Mouse (Mus musculus) E14TG2a.4 (cell line): Measurements from ENCODE around the gene Ptrhd1.
"Not testable (repeated sequence)": the region's sequence is repeated elsewhere in the genome, so short reads cannot be mapped to it uniquely, and the experiment has no call there.

Experiments
- H3K27me3 ChIP-seq: 2 replicates; pipeline ENCODE4 v1.6.1; 2014; ENCODE audit warnings: low read length, control low read depth; ENCODE audit not compliant: insufficient read depth
- H3K36me3 ChIP-seq: 2 replicates; pipeline ENCODE4 v1.6.1; 2014; ENCODE audit warnings: low read length, control low read depth; ENCODE audit not compliant: insufficient read depth
- H3K4me1 ChIP-seq: replicated peaks from 2 replicates; pipeline ENCODE4 v1.6.1; 2014; ENCODE audit warnings: low read depth, low read length, control low read depth
- H3K4me3 ChIP-seq: replicated peaks from 2 replicates; pipeline ENCODE4 v1.5.1; 2014; ENCODE audit warnings: mild to moderate bottlenecking, low read length
- H3K9me3 ChIP-seq: 2 replicates; pipeline ENCODE4 v1.6.1; 2014; ENCODE audit warnings: low read length, control low read depth
- CTCF ChIP-seq: conservative IDR thresholded peaks from 2 replicates; pipeline ENCODE4 v1.5.1; 2014; ENCODE audit warnings: low read length
- NANOG ChIP-seq: IDR thresholded peaks from 2 replicates; pipeline ENCODE4 v1.6.1; 2014; ENCODE audit warnings: borderline replicate concordance, low read length, mixed read lengths
- POU5F1 ChIP-seq: IDR thresholded peaks from 2 replicates; pipeline ENCODE4 v1.6.1; 2014; ENCODE audit warnings: low read length, borderline replicate concordance

Ptrhd1 gene

DNA sequence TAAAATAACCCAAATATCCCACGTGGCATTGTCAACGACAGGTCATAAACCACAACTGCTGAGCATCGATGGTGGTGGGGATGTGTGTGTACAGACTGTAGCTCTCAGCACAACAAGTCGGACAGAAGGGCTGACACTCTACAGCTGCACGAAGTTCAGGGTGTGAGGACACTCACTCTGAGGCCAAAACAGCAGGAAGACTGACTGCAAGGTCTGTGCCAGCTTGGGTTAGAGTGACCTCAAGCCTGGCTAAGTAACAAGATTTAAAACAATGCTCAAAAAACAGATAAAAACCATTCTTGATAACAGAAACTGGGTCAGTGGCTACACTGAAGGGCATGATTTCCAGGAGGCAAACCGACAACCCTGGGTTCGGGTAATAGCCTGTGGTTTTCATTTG is 3.7 kb upstream of the Ptrhd1 start:
- no peaks in the 10 kb centered on the region for H3K27me3 ChIP-seq
- peaks cover 31% of the 10 kb centered on the region for H3K4me1 ChIP-seq
- peaks cover 72% of the 10 kb centered on the region for H3K36me3 ChIP-seq
- TF ChIP-seq CTCF (no peak), POU5F1 (no peak), NANOG (no peak)
- no peak overlapping the region for H3K4me3 ChIP-seq
- no peaks in the 10 kb centered on the region for H3K9me3 ChIP-seq

GRCm38 (mm10) chr12:4232777-4233176 is 1.1 kb upstream of the Ptrhd1 start:
- Histone ChIP-seq H3K27me3 (no peaks in the 10 kb centered on the region), H3K9me3 (no peaks in the 10 kb centered on the region), H3K4me1 (peaks cover 34% of the 10 kb centered on the region), H3K36me3 (peaks cover 60% of the 10 kb centered on the region), H3K4me3 (peak overlapping the region; percentile 95)
- TF ChIP-seq CTCF (no peak), POU5F1 (no peak), NANOG (no peak)

DNA sequence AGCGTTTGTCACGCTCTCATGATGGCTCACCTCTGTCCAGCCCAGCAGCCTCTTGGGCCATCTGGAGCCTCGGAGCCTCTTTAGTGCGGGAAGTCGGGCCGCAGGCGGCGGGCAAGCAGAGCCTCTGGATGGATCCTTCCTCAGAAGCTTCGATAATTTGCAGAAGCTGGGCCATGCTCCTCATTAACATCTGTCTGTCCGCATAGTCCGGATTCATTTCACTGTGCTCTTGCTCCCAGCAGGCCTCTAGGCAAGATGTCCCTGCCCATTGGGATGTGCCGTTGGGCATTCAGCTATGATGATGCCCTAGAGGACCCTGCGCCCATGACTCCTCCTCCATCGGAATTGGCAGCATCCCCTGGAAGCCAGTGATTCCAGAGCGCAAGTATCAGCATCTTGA is 3.7 kb downstream of the Ptrhd1 start:
- Histone ChIP-seq H3K4me1 (peaks cover 30% of the 10 kb centered on the region), H3K9me3 (no peaks in the 10 kb centered on the region), H3K4me3 (no peak overlapping the region), H3K27me3 (no peaks in the 10 kb centered on the region), H3K36me3 (peaks cover 27% of the 10 kb centered on the region)
- TF ChIP-seq POU5F1: no peak
- TF ChIP-seq CTCF: no peak
- TF ChIP-seq NANOG: no peak

DNA sequence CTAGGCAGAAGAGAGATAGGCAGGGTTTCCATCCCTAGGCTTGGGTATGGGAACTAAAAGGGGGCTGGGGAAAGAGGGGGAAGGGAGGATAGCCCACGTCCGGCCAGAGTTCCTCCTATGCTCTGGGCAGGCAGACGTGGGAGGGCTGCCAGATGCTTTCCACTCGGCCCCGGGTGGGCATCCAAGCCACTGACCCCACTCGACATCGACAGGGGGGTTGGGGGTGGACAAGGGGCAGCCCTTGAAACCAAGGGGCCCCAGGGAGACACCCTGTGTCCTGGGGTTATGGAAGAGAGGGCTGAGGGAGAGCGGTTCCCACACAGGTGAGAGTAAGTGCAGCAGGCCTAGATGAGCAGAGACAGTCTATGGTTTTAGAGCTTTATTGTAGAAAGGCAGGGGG is 6.5 kb downstream of the Ptrhd1 start:
- Histone ChIP-seq H3K36me3 (peaks cover 27% of the 10 kb centered on the region), H3K4me1 (peaks cover 24% of the 10 kb centered on the region)
- H3K9me3 ChIP-seq, H3K4me3 ChIP-seq, H3K27me3 ChIP-seq: not testable (repeated sequence)

DNA sequence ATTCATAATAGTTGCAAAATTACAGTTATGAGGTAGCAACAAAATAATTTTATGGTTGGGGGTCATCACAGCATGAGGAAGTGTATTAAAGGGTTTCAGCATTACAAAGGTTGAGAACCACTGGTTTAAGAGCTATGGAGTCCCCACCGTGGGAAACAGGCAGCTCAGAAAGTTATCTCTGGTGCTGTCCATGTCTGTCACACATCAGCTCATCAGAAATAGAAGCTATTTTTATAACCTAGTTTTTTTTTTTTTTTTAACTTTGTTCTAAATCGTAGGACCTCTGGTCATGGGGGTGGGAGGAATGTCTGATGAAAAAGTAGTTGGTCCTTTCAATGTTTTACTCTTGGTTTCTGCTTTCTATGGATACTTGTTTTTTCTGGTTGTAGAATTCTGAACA is 10.0 kb downstream of the Ptrhd1 start:
- H3K9me3 ChIP-seq: no peaks in the 10 kb centered on the region
- peaks cover 10% of the 10 kb centered on the region for H3K36me3 ChIP-seq
- H3K4me3 ChIP-seq: no peak overlapping the region
- TF ChIP-seq NANOG: no peak
- no peak for TF ChIP-seq CTCF
- no peak for TF ChIP-seq POU5F1
- H3K27me3 ChIP-seq: no peaks in the 10 kb centered on the region
- H3K4me1 ChIP-seq: peaks cover 38% of the 10 kb centered on the region

DNA sequence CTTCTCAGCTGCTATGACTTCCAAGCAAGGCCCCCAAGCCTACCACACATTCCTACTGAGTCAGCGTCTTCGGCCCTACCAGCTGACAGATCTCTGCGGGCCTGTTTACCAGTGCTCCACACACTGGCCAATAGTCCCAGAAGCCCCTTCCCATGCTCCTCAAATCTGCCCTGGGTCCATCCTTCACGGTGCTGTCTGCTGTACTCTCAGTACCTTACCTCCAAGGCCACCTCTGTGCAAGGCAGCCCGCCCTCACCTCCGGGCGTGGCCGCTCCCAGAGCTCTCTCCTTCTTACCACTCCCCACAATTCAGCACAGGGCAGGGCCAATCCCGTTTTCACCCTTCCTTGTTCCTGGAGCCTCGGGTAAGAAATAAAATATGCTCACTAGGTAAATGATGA is 11.9 kb downstream of the Ptrhd1 start:
- 0 out of 2 replicates have a peak overlapping the region, but pooled peaks have one; percentile 17 for H3K4me3 ChIP-seq
- H3K4me1 ChIP-seq: peaks cover 37% of the 10 kb centered on the region
- TF ChIP-seq NANOG (no peak), POU5F1 (no peak), CTCF (no peak)
- peaks cover 7% of the 10 kb centered on the region; the same call in 1 of the 2 replicates for H3K36me3 ChIP-seq
- H3K9me3 ChIP-seq: no peaks in the 10 kb centered on the region
- no peaks in the 10 kb centered on the region for H3K27me3 ChIP-seq

DNA sequence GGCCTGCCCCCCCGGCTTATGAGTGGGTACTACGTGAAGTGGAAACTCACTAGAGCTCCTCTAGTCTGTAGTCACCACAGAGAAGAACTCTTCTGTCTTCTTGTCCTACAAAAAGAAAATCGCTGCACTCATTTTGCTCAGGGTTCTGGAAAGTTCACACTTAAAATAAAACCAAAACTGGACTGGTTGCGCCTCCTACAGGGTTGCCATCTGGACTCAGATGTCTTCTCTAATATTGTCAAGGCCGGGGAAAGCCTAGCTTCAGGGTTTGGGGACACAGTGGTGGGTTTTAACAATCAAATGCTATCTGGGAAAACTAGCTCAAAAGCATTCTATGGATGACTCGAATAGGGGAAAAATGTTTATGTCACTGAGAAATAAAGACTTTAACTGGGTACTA is 16.0 kb downstream of the Ptrhd1 start:
- Histone ChIP-seq H3K36me3 (peaks cover 18% of the 10 kb centered on the region; the same call in 1 of the 2 replicates), H3K4me3 (no peak overlapping the region), H3K9me3 (no peaks in the 10 kb centered on the region), H3K27me3 (no peaks in the 10 kb centered on the region), H3K4me1 (peaks cover 43% of the 10 kb centered on the region)
- no peak for TF ChIP-seq NANOG
- TF ChIP-seq POU5F1: no peak
- no peak for TF ChIP-seq CTCF

GRCm38 (mm10) chr12:4252742-4253655 is 19.2 kb downstream of the Ptrhd1 start:
- H3K27me3 ChIP-seq: no peaks in the 10 kb centered on the region
- no peak for TF ChIP-seq POU5F1
- no peak for TF ChIP-seq CTCF
- no peak for TF ChIP-seq NANOG
- peaks cover 21% of the 10 kb centered on the region for H3K4me1 ChIP-seq
- H3K9me3 ChIP-seq: no peaks in the 10 kb centered on the region
- H3K4me3 ChIP-seq: no peak overlapping the region
- peaks cover 18% of the 10 kb centered on the region; the same call in 1 of the 2 replicates for H3K36me3 ChIP-seq

DNA sequence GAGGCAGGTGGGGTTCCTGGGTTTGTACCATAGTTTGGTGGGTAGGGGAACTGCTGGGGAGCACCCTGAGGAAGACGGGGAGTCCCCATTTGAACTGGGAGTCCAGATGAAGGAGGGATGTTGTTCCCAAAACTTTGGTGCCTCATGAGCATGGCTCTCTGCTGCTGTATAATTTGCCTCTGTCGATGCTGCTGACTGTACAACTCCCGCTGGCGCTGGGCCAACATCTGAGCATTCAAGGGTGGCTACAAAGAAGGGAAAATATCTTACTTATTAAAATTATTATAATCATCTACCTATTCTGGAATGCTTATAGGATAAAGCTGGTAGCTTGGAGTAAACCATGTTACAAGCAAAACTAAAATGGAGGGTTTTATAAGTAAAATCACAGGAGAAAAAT is 33.9 kb downstream of the Ptrhd1 start:
- no peak for TF ChIP-seq CTCF
- no peak for TF ChIP-seq POU5F1
- TF ChIP-seq NANOG: no peak
- H3K36me3 ChIP-seq: peaks cover 23% of the 10 kb centered on the region; the same call in 1 of the 2 replicates

More for the DNA sequence above, 33.9 kb downstream of the Ptrhd1 start:
- no peaks in the 10 kb centered on the region for H3K27me3 ChIP-seq
- H3K4me3 ChIP-seq: no peak overlapping the region
- no peaks in the 10 kb centered on the region for H3K9me3 ChIP-seq
- H3K4me1 ChIP-seq: no peaks in the 10 kb centered on the region
